Mouse (Mus musculus) mouse embryonic stem cell (cell line): ENCODE measurements at regions not wholly inside any gene's neighbourhood (a gene's known extent, or its start where the extent isn't known, plus 50 kb on each side); places are given as distances from the start of the nearest gene placed in this dataset.

Experiments used
- in situ Hi-C, 2 experiments: fragments of 300-500 bp; cut with MboI; formaldehyde crosslinking; loops; 1 replicate in 1 of 2; 3 replicates in 1 of 2; pipeline ENCODE4 v1.14.3; 2019 to 2020; ENCODE audit warnings: low sequenced_read_pairs in 2 of 2, low pct_unique_long_range_greater_than_20kb in 1 of 2, mixed read lengths in 1 of 2; ENCODE audit not compliant: unreplicated experiment in 1 of 2

DNA sequence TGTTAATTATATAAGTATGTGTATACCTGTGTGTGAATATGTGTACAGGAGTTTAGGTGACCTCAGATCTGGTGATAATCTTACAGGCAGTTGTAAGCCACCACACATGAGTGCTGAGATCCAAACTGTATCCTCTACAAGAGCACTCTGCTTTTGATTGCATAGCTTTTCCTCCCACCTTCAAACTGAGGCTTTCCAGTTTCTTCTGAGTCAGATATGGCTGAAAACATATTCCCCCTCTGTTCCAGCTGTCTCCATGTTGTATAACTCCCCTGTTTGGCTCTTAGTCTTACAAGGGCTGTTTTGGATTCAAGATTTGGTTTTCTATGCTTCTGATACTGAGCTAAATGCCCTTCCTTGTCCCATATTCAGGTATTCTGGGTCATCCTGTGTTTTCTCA lies 232.7 kb downstream of the Sis start:
- in situ Hi-C loops: no loop called here

DNA sequence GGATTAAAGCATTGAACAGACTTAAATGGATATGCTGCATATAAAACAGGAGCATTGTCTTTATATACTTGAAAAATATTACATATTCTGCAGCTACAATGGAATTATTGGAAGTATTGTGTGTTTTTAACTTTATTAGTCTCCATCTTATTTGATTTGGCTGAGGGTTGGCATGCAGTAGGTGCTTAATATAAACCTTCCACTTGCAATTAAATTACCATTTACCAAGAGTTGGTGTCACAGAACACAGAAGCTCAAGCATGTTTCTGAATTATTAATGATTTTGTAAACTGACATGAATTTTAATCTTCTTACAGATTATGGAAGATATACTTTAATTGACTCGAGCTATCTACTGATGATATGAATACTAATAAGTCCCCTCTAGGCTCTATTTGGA lies 240.3 kb downstream of the Sis start:
- in situ Hi-C loops: no loop called here

- in situ Hi-C loops: no loop called here
These were observed 253.9 kb downstream of the Sis start for GRCm38 (mm10) chr3:72713806-72714205.

GRCm38 (mm10) chr3:72685937-72686336 lies 281.7 kb downstream of the Sis start:
- in situ Hi-C loops: loop anchor here in 1 of 2 experiments (25.0 kb wide), 1 partner anchor 351 kb away; no protein-coding TSS in a partner anchor

- in situ Hi-C loops: no loop called here
These were observed 308.5 kb downstream of the Sis start for GRCm38 (mm10) chr3:72659194-72659593.

DNA sequence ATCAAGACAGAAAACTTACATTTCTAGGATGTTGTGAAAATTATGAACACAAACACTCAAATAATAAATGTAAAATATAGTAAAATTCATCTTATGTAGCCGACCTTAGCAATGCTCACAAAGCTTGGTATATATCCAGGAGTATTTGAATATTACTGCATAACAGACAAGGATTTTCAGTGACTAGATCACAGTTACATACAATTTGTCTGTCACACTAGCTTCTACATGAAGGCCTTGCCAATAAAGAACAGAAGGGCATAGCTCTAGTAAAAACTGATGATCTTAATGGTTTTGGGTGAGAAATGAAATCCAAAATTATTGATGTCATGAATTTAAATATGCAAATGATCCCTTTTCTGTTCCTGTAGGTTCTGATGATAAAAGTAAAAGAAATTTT lies 337.6 kb downstream of the Sis start:
- in situ Hi-C loops: no loop called here

GRCm38 (mm10) chr3:72620802-72621201 lies 346.9 kb downstream of the Sis start:
- in situ Hi-C loops: no loop called here

DNA sequence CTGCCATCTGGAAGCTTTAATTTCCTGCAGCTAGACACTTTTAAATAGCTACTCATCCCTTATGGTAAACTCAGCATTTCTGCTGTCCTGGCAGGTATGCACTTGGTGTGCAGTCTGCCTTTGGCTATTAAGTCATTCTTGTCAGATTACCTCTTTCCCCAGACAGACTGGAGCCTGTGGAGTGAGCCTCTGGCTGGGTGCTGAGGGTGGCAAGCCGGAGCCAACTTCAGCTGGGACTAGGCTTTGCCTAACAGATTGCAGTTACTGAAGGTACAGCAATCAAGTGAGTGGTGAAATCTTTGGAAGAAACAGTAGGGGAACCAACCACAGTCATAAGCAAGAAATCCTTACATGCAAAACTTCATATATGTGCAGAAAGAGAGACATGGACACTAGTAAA lies 347.8 kb downstream of the Sis start:
- in situ Hi-C loops: no loop called here

DNA sequence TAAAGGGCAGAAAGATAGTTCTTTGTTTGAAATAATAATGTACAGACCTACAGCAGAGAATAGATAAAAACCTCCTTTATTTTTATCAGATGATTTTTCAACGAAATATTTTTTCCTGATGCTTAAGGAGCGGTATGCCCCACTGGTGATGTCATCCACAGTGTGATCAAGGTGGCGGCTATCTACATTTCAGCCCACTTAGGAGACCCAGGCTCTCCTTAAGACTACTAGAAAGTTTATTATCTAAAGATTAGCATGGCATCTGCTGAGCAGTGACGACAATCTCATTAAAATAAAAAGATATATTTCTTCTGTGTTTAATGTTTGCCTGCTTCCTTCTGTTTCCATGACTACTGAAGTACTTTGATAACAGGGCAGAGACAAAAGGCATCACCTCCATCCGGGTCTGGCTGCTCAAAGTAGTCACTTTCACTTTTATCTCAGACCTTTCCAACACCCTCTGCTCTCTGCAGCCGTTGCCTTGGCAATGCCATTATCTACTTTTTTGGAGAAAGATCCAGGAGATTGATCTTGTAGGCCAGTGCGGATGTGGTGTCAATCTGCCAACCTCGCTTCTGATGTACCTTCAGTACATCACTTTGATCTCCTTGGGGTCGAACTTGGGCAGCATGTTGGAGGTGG lies 363.8 kb downstream of the Sis start:
- in situ Hi-C loops: no loop called here
